Mouse (Mus musculus): ENCODE data around the gene Sycp1. TPM values are rescaled to one million over a fixed set of nuclear protein-coding genes. Genes with fewer than 3 reads are reported as not detected.

The Sycp1 gene
- not detected in 2 replicates for polyA plus RNA-seq (2016; fragmentation: Nextera tagmentation; extraction: Ambion mirVana)

DNA sequence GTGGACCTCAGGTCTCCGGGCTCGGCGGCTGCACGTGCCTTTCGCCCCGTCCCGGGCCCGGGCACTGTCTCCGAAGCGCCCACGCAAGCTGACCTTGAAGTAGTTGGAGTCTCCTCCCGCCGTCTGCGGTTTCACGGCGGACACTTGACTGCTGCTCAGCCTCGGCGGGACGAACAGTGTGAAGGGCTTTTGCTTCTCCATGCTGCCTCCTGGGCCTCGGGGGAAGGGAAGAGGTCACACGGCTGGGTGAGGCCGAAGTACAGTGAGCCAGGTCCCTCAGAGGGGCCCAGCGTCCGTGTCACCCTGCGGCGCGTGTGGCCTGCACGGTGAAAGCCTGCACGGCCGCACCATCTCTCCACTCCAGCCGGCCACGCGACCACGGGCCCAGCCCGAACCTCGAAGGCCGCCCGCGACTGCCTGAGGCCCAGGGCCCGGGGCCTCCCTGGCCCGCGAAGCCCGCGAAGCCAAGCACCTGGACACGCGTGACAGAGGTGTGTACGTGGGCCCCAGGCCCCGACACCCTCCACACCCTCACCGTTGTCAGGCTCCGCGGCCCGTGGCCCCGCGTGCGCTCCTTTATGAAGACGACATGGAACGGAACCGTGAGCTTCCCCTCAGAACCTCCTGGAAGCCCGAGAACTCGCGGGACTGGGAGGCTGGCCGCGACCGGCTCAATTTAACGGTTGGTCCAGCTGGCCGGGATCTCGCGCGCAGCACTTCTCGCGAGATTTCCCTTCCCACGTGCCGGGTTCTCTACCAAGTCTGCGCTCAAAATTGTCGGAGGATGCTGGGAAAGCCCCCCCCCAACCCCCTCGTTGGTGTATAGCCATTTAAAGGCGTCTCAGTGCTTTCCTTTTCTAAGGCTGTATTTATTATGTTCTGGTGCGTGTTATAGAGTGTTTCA is at the start of gene Sycp1:
Gene Sycp1 (minus strand): TSS at position 650 of the 904 bp plus-strand sequence.
- Histone ChIP-seq H3K4me3 (replicated peaks) (no peak within 1 kb of the TSS), H3K9ac (replicated peaks) (no peak within 1 kb of the TSS), H3K4me2 (no peak within 1 kb of the TSS), H3K36me3 (no peaks in the 10 kb centered on the region), H3K9me3 (peaks cover 10% of the 10 kb centered on the region), H3K27me3 (no peaks in the 10 kb centered on the region), H3K27ac (no peak within 1 kb of the TSS), H3K4me1 (replicated peaks) (no peaks in the 10 kb centered on the region)
- 92% methylated on average over 78 of the region's 78 CpGs for WGBS
- no peak for ATAC-seq (ENCODE audit: insufficient number of reproducible peaks, insufficient read depth, low FRiP score, low TSS enrichment, low read depth)

DNA sequence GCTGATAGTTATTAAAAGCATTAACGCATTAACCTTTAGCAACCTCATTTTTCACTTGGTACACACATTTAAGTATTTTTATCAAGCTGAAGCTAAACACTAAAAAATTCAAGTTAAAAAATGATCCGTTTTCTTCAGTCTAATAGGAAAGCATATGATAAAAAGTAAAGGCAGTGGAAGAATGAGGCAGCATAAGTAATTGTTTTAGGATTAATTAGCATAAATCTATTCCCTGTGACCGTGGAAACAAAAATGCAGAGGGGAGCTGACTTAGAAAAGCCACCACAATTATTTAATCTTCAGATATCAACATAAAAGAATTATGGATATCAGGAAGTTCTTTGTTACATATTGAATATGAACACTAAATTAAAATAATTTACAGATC is 44.4 kb upstream of the Sycp1 start:
- Histone ChIP-seq H3K9me3 (no peaks in the 10 kb centered on the region), H3K4me2 (no peak overlapping the region), H3K27me3 (no peaks in the 10 kb centered on the region), H3K36me3 (no peaks in the 10 kb centered on the region), H3K9ac (replicated peaks) (no peak overlapping the region), H3K4me3 (replicated peaks) (no peak overlapping the region), H3K27ac (no peak overlapping the region), H3K4me1 (replicated peaks) (no peaks in the 10 kb centered on the region)
- WGBS = 67% methylated on average over 3 of the region's 3 CpGs
- no peak for ATAC-seq (ENCODE audit: insufficient number of reproducible peaks, insufficient read depth, low FRiP score, low TSS enrichment, low read depth)

GRCm38 (mm10) chr3:102979550-102980348 is 43.8 kb upstream of the Sycp1 start:
- Histone ChIP-seq H3K9me3 (no peaks in the 10 kb centered on the region), H3K27ac (no peak overlapping the region), H3K36me3 (no peaks in the 10 kb centered on the region), H3K4me3 (replicated peaks) (no peak overlapping the region), H3K4me1 (replicated peaks) (no peaks in the 10 kb centered on the region), H3K27me3 (no peaks in the 10 kb centered on the region), H3K4me2 (no peak overlapping the region), H3K9ac (replicated peaks) (no peak overlapping the region)
- ATAC-seq (ENCODE audit: insufficient number of reproducible peaks, insufficient read depth, low FRiP score, low TSS enrichment, low read depth) = no peak
- 57% methylated on average over 10 of the region's 10 CpGs for WGBS

DNA sequence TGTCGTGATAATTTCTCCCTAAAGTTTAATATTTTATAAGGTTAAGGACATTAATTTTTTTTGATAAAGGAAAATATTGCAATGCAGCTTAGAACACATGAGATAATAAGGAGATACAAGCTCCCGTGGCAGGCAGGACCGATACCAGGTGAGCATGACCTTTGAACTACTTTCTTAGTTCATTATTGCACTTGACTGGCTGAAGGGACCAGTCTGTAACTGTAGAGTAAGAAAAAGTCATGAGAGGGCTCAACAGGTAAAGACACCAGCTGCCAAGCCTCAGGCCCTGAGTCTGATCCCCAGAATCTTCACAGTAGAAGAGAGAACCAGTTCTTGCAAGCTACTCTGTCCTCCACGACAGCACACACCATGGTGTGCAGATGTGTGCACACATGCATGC is 41.0 kb upstream of the Sycp1 start:
- H3K36me3 ChIP-seq = no peaks in the 10 kb centered on the region
- no peaks in the 10 kb centered on the region for H3K27me3 ChIP-seq
- no peak overlapping the region for H3K27ac ChIP-seq
- H3K4me2 ChIP-seq = no peak overlapping the region
- H3K9me3 ChIP-seq = no peaks in the 10 kb centered on the region
- ATAC-seq (ENCODE audit: insufficient number of reproducible peaks, insufficient read depth, low FRiP score, low TSS enrichment, low read depth) = no peak
- H3K4me3 ChIP-seq (replicated peaks) = no peak overlapping the region
- H3K9ac ChIP-seq (replicated peaks) = no peak overlapping the region
- no peaks in the 10 kb centered on the region for H3K4me1 ChIP-seq (replicated peaks)
- 84% methylated on average over 4 of the region's 4 CpGs for WGBS

GRCm38 (mm10) chr3:102970508-102970907 is 34.6 kb upstream of the Sycp1 start:
- H3K27me3 ChIP-seq = no peaks in the 10 kb centered on the region
- H3K9me3 ChIP-seq = no peaks in the 10 kb centered on the region
- no peaks in the 10 kb centered on the region for H3K36me3 ChIP-seq
- H3K9ac ChIP-seq (replicated peaks) = no peak overlapping the region
- no peak overlapping the region for H3K4me2 ChIP-seq
- H3K27ac ChIP-seq = no peak overlapping the region
- H3K4me1 ChIP-seq (replicated peaks) = no peaks in the 10 kb centered on the region
- ATAC-seq (ENCODE audit: insufficient number of reproducible peaks, insufficient read depth, low FRiP score, low TSS enrichment, low read depth) = no peak
- 87% methylated on average over 3 of the region's 3 CpGs for WGBS
- no peak overlapping the region for H3K4me3 ChIP-seq (replicated peaks)

DNA sequence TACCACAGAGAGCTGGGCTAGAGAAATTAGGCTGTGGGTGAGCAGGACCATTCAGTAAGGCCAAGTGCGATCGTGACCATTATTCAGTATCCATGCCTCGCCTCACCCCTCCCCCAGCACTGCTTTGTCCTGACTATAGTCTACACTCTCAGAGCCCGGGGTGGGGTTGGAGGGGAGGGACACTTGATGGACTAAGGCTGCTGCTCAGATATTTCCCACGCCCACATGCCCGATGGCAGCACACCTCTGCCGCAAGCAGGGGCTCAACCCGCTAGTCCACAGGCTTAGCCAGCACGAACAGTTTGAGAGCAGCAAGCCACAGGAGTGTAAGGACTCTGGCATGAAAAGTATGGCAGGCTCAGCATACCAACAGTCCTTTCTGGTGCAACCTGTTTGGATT is 34.2 kb upstream of the Sycp1 start:
- Histone ChIP-seq H3K4me2 (no peak overlapping the region), H3K27me3 (no peaks in the 10 kb centered on the region), H3K4me3 (replicated peaks) (no peak overlapping the region), H3K9me3 (no peaks in the 10 kb centered on the region), H3K27ac (no peak overlapping the region), H3K36me3 (no peaks in the 10 kb centered on the region), H3K9ac (replicated peaks) (no peak overlapping the region), H3K4me1 (replicated peaks) (no peaks in the 10 kb centered on the region)
- ATAC-seq (ENCODE audit: insufficient number of reproducible peaks, insufficient read depth, low FRiP score, low TSS enrichment, low read depth) = no peak
- 84% methylated on average over 9 of the region's 9 CpGs for WGBS

- H3K4me2 ChIP-seq = no peak within 1 kb of the TSS
- no peaks in the 10 kb centered on the region for H3K9me3 ChIP-seq
- ATAC-seq (ENCODE audit: insufficient number of reproducible peaks, insufficient read depth, low FRiP score, low TSS enrichment, low read depth) = no peak
- H3K27ac ChIP-seq = no peak within 1 kb of the TSS
- WGBS = 17% methylated on average over 3 of the region's 3 CpGs
- H3K27me3 ChIP-seq = no peaks in the 10 kb centered on the region
- H3K9ac ChIP-seq (replicated peaks) = no peak within 1 kb of the TSS
- H3K4me3 ChIP-seq (replicated peaks) = no peak within 1 kb of the TSS
- no peaks in the 10 kb centered on the region for H3K4me1 ChIP-seq (replicated peaks)
- no peaks in the 10 kb centered on the region for H3K36me3 ChIP-seq
These were observed 28.1 kb upstream of the Sycp1 start, which contains the start of gene Nr1h5 for GRCm38 (mm10) chr3:102964033-102964432. Nr1h5 (minus strand) TSS chr3:102964133.

- Histone ChIP-seq H3K27me3 (no peaks in the 10 kb centered on the region), H3K4me1 (replicated peaks) (no peaks in the 10 kb centered on the region), H3K36me3 (no peaks in the 10 kb centered on the region), H3K4me3 (replicated peaks) (no peak overlapping the region), H3K4me2 (no peak overlapping the region), H3K9me3 (no peaks in the 10 kb centered on the region), H3K9ac (replicated peaks) (no peak overlapping the region), H3K27ac (no peak overlapping the region)
- 77% methylated on average over 3 of the region's 3 CpGs for WGBS
- no peak for ATAC-seq (ENCODE audit: insufficient number of reproducible peaks, insufficient read depth, low FRiP score, low TSS enrichment, low read depth)
These were observed 19.7 kb upstream of the Sycp1 start for GRCm38 (mm10) chr3:102955596-102955995.

DNA sequence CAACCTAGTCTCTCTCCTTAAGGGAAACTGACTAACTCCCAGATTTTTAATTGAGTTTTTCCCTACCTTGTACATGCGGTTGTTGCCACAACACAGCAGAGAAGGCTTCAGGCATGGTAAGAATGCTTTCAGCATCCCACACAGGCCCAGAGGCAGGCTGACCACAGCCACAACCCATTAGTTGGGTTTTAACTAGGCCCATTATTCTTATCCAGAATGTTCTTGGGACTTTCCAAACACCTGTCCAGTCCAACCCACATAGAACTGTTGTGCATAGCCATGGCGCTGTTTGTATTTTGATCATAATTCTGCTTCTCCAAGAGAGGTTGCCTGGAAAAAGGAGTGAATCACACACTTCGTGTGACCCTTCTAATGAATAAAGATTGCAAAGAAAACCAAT is 19.2 kb upstream of the Sycp1 start:
- WGBS = 87% methylated on average over 3 of the region's 3 CpGs
- H3K27me3 ChIP-seq = no peaks in the 10 kb centered on the region

GRCm38 (mm10) chr3:102954476-102954875 is 18.6 kb upstream of the Sycp1 start:
- 91% methylated on average over 12 of the region's 12 CpGs for WGBS
- no peaks in the 10 kb centered on the region for H3K27me3 ChIP-seq

More for the DNA sequence above, 19.2 kb upstream of the Sycp1 start:
- Histone ChIP-seq H3K4me3 (replicated peaks) (no peak overlapping the region), H3K4me1 (replicated peaks) (no peaks in the 10 kb centered on the region), H3K9me3 (no peaks in the 10 kb centered on the region), H3K9ac (replicated peaks) (no peak overlapping the region), H3K27ac (no peak overlapping the region), H3K36me3 (no peaks in the 10 kb centered on the region), H3K4me2 (no peak overlapping the region)
- no peak for ATAC-seq (ENCODE audit: insufficient number of reproducible peaks, insufficient read depth, low FRiP score, low TSS enrichment, low read depth)

GRCm38 (mm10) chr3:102946861-102947260 is 11.0 kb upstream of the Sycp1 start:
- H3K36me3 ChIP-seq = no peaks in the 10 kb centered on the region
- no peak overlapping the region for H3K4me3 ChIP-seq (replicated peaks)
- no peak overlapping the region for H3K27ac ChIP-seq
- WGBS = 63% methylated on average over 5 of the region's 5 CpGs
- H3K4me2 ChIP-seq = no peak overlapping the region
- no peaks in the 10 kb centered on the region for H3K27me3 ChIP-seq
- H3K4me1 ChIP-seq (replicated peaks) = no peaks in the 10 kb centered on the region
- no peak for ATAC-seq (ENCODE audit: insufficient number of reproducible peaks, insufficient read depth, low FRiP score, low TSS enrichment, low read depth)
- H3K9ac ChIP-seq (replicated peaks) = no peak overlapping the region
- H3K9me3 ChIP-seq = no peaks in the 10 kb centered on the region

More at GRCm38 (mm10) chr3:102954476-102954875, 18.6 kb upstream of the Sycp1 start:
- Histone ChIP-seq H3K27ac (no peak overlapping the region), H3K36me3 (no peaks in the 10 kb centered on the region), H3K4me3 (replicated peaks) (no peak overlapping the region), H3K9me3 (no peaks in the 10 kb centered on the region), H3K4me2 (no peak overlapping the region), H3K4me1 (replicated peaks) (no peaks in the 10 kb centered on the region), H3K9ac (replicated peaks) (no peak overlapping the region)
- ATAC-seq (ENCODE audit: insufficient number of reproducible peaks, insufficient read depth, low FRiP score, low TSS enrichment, low read depth) = no peak

Data from limb, embryonic 12.5 days (tissue).